In the genomic region with DNA sequence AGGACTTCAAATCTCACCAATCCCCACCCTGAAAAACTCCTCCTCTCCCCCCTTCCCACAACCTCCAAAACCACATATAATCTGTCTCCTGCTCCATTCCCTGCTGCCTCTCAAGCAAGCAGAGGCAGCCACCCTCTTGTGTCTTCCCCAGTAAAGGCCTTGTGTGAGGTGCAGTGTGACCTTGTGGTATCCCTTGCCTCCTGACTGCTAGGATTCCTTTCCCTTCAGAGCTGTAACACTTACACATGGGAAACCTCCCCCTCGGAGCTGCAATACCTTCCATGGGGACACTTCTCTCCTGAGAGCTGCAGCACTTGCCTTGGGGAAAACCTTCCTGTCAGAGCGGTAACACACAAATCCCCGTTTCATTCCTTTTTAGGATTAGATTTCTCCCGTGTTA, we compare ENCODE assay signal across 13 mouse cellular contexts.
"Had no signal": no experiment of that assay in that cellular context is flagged by ENCODE, and none has a peak within 500 bp of the region (broad histone marks: within the 10 kb centered on the region; RNA-seq: fewer than 3 reads in every experiment).

No protein-coding gene starts in this region.

- H3K36me3 ChIP-seq: intestine, embryonic 15.5 days; liver, embryonic 13.5 days; liver, embryonic 15.5 days had no signal

- H3K9me3 ChIP-seq: heart, embryonic 12.5 days; hindbrain, embryonic 10.5 days; hindbrain, embryonic 12.5 days; intestine, embryonic 15.5 days; limb, embryonic 10.5 days; limb, embryonic 12.5 days; liver, embryonic 13.5 days; liver, embryonic 15.5 days had no signal

- H3K27me3 ChIP-seq: heart, embryonic 12.5 days; hindbrain, embryonic 12.5 days; intestine, embryonic 15.5 days; limb, embryonic 12.5 days; liver, embryonic 13.5 days; liver, embryonic 15.5 days had no signal

- H3K4me2 ChIP-seq: heart, embryonic 12.5 days; hindbrain, embryonic 12.5 days; hindbrain, embryonic 14.5 days; intestine, embryonic 15.5 days; limb, embryonic 12.5 days; liver, embryonic 11.5 days; liver, embryonic 13.5 days; liver, embryonic 15.5 days had no signal

- H3K4me1 ChIP-seq: heart, embryonic 12.5 days; hindbrain, embryonic 10.5 days; hindbrain, embryonic 12.5 days; intestine, embryonic 15.5 days; limb, embryonic 10.5 days; liver, embryonic 13.5 days; liver, embryonic 15.5 days had no signal

- H3K4me3 ChIP-seq: gastrocnemius, adult 2 months; heart, embryonic 12.5 days; hindbrain, embryonic 10.5 days; hindbrain, embryonic 12.5 days; intestine, embryonic 15.5 days; layer of hippocampus, adult 2 months; left cerebral cortex, adult 2 months; limb, embryonic 10.5 days; limb, embryonic 12.5 days; liver, embryonic 13.5 days; liver, embryonic 15.5 days had no signal

- H3K9ac ChIP-seq: heart, embryonic 12.5 days; hindbrain, embryonic 12.5 days; hindbrain, embryonic 14.5 days; intestine, embryonic 15.5 days; limb, embryonic 12.5 days; liver, embryonic 13.5 days; liver, embryonic 15.5 days had no signal

- H3K27ac ChIP-seq: gastrocnemius, adult 2 months; hindbrain, embryonic 10.5 days; hindbrain, embryonic 12.5 days; hindbrain, embryonic 14.5 days; intestine, embryonic 15.5 days; layer of hippocampus, adult 2 months; left cerebral cortex, adult 2 months; limb, embryonic 10.5 days; limb, embryonic 12.5 days; liver, embryonic 13.5 days; liver, embryonic 15.5 days had no signal
